Mouse (Mus musculus) forebrain, postnatal 0 days (tissue): ENCODE data around the gene Gria3. TPM values are rescaled to one million over a fixed set of nuclear protein-coding genes. Genes with fewer than 3 reads are reported as not detected.
A peak's percentile ranks its signal among the peaks of the same experiment; 100 is the strongest.

Source experiments
- ATAC-seq: fragments of 200-750 bp; cut with Nextera tagmentation; 2 replicates; pipeline ENCODE4 v1.8.0; 2017; ENCODE audit warnings: mild to moderate bottlenecking, moderate library complexity
- DNase-seq: peaks from one replicate; pipeline ENCODE4 v3.0.0-alpha.2; 2015
- H3K27ac ChIP-seq: fragments of 300-500 bp; sonication (generic); 2 replicates; pipeline ENCODE4 v1.5.1; 2014; ENCODE audit warnings: low read depth, mild to moderate bottlenecking, antibody characterized with exemption, low read length, moderate library complexity, mixed read lengths
- H3K27me3 ChIP-seq: fragments of 300-500 bp; sonication (generic); 2 replicates; pipeline ENCODE4 v1.6.1; 2014; ENCODE audit warnings: mild to moderate bottlenecking, low read length, mixed read lengths; ENCODE audit not compliant: insufficient read depth
- H3K36me3 ChIP-seq: fragments of 300-500 bp; sonication (generic); 2 replicates; pipeline ENCODE4 v1.6.1; 2014; ENCODE audit warnings: mild to moderate bottlenecking, moderate library complexity; ENCODE audit not compliant: insufficient read depth
- H3K4me1 ChIP-seq: fragments of 300-500 bp; sonication (generic); 2 replicates; pipeline ENCODE4 v1.6.1; 2014; ENCODE audit warnings: antibody characterized with exemption; ENCODE audit not compliant: insufficient read depth
- H3K4me2 ChIP-seq: fragments of 300-500 bp; sonication (generic); 2 replicates; pipeline ENCODE4 v1.6.1; 2014; ENCODE audit warnings: low read depth, mild to moderate bottlenecking, moderate library complexity
- H3K4me3 ChIP-seq: fragments of 300-500 bp; sonication (generic); 2 replicates; pipeline ENCODE4 v1.5.1; 2014; ENCODE audit warnings: low read depth, low read length, mixed read lengths
- H3K9ac ChIP-seq: fragments of 300-500 bp; sonication (generic); 2 replicates; pipeline ENCODE4 v1.6.1; 2014; ENCODE audit warnings: mild to moderate bottlenecking
- H3K9me3 ChIP-seq: fragments of 300-500 bp; sonication (generic); 2 replicates; pipeline ENCODE4 v1.6.1; 2016; ENCODE audit warnings: low read length
- CTCF ChIP-seq: sonication (generic); IDR thresholded peaks from 2 replicates; pipeline ENCODE4 v1.5.1; 2016; ENCODE audit warnings: antibody characterized with exemption, control low read depth, low read depth
- WGBS: fragments of 180-500 bp; shearing (Covaris S2); extraction: QIAGEN DNeasy Blood & Tissue Kit; methylation state at CpG from one replicate; pipeline ENCODE4 v1.1.7; 2014; 5-methylcytosine and 5-hydroxymethylcytosine counted together
- polyA plus RNA-seq: library from polyadenylated mRNA; unstranded; fragments of >200 nt; fragmentation: Nextera tagmentation; extraction: Ambion mirVana; gene quantifications from 2 replicates; pipeline ENCODE4 v1.2.1, GENCODE M21; 2015
- total RNA-seq: library from RNA; depleted of rRNA; stranded (reverse); fragments of >200 nt; gene quantifications from 2 replicates; pipeline ENCODE4 v1.2.3, GENCODE M21; 2014

Gene Gria3
- total and polyA plus RNA-seq, 2 experiments from 2014 or later = 19.0 to 29.2 TPM

DNA sequence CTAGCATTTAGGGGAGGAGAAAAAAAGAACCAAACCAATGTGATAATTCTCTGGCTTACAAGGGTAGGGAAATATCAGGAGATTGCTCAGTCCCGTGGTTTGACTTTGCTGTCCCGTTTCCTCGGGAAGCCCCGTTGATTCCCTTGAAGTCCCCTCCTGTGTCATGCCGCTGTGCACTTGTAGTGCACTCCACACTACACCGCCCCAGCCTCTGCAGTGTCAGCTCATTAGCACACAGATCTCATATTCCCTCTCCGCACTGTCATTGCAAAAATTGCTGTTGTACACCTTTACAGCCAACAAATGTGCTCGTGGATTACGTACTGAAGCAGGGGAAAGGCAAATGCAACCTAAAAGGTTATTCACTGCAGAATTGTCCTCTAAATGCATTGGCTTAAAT is 5.6 kb downstream of the Gria3 start:
- Histone ChIP-seq H3K4me1 (no peaks in the 10 kb centered on the region), H3K27me3 (no peaks in the 10 kb centered on the region), H3K4me3 (0 out of 2 replicates have a peak overlapping the region, but pooled peaks have one; percentile 7), H3K4me2 (peak overlapping the region; percentile 30; the same call in 1 of the 2 replicates), H3K9ac (no peak overlapping the region), H3K9me3 (no peaks in the 10 kb centered on the region), H3K36me3 (no peaks in the 10 kb centered on the region), H3K27ac (no peak overlapping the region)
- DNase-seq (no peak), ATAC-seq (no peak)
- no peak for TF ChIP-seq CTCF
- WGBS = 49% methylated on average over 9 of the region's 9 CpGs

GRCm38 (mm10) chrX:41409791-41410190 is 9.1 kb downstream of the Gria3 start:
- Histone ChIP-seq H3K4me2 (no peak overlapping the region), H3K9ac (no peak overlapping the region), H3K4me1 (no peaks in the 10 kb centered on the region), H3K36me3 (no peaks in the 10 kb centered on the region), H3K27ac (no peak overlapping the region), H3K27me3 (no peaks in the 10 kb centered on the region), H3K9me3 (no peaks in the 10 kb centered on the region), H3K4me3 (no peak overlapping the region)
- DNase-seq (no peak), ATAC-seq (no peak)
- 48% methylated on average over 1 of the region's 1 CpGs for WGBS
- TF ChIP-seq CTCF = no peak

GRCm38 (mm10) chrX:41425651-41426050 is 25.0 kb downstream of the Gria3 start:
- WGBS = 60% methylated on average over 6 of the region's 6 CpGs
- Histone ChIP-seq H3K27me3 (no peaks in the 10 kb centered on the region), H3K36me3 (no peaks in the 10 kb centered on the region), H3K9ac (no peak overlapping the region), H3K4me1 (no peaks in the 10 kb centered on the region), H3K4me2 (no peak overlapping the region), H3K27ac (no peak overlapping the region), H3K4me3 (no peak overlapping the region), H3K9me3 (no peaks in the 10 kb centered on the region)
- peak; percentile 61; the same call in 1 of the 2 replicates for ATAC-seq
- no peak for TF ChIP-seq CTCF
- no peak for DNase-seq

DNA sequence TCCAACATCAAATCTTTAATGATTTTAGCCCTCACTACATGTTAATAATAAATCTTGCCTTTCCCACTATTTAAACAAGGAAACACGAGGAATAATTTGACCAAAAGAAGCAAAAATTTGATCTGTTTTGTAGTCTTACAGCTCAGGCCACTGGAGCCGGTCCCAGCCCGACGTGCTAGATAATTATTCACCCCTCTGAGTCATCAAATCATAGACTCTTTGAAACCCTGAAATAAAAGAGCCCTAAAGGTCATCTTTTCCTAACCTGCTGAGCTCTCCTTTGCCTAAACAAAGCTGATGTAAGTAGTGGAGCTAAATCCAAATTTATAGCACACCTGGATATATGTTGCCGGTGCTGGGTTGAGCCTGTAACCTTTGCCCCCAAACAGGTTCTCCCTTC is 27.4 kb downstream of the Gria3 start:
- Histone ChIP-seq H3K4me2 (no peak overlapping the region), H3K9ac (no peak overlapping the region), H3K4me1 (no peaks in the 10 kb centered on the region), H3K27me3 (no peaks in the 10 kb centered on the region), H3K9me3 (no peaks in the 10 kb centered on the region), H3K36me3 (no peaks in the 10 kb centered on the region), H3K27ac (no peak overlapping the region), H3K4me3 (no peak overlapping the region)
- WGBS = 74% methylated on average over 5 of the region's 5 CpGs
- no peak for ATAC-seq
- no peak for TF ChIP-seq CTCF
- no peak for DNase-seq

DNA sequence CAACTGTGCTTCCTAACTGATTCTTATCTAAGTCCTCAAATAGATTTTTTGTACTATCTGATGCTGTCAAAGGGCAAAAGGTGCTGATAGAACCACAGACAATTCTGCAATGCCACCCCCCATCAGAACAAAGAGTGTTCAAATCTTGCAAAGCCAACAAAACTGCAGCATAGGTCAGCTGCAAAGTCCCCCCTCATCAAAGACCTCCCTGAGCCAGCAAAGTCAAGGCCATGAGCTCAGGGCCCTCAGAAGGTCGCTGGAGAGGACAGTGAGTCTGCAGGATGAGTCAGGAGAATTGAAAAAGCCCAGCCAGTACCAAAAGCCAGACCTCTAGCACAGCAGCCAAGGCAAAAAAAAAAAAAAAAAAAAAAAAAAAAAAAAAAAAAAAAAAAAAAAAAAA is 34.9 kb downstream of the Gria3 start:
- H3K27me3 ChIP-seq = no peaks in the 10 kb centered on the region
- H3K4me1 ChIP-seq = no peaks in the 10 kb centered on the region
- H3K9me3 ChIP-seq = no peaks in the 10 kb centered on the region
- no peak for ATAC-seq
- no peak overlapping the region for H3K4me3 ChIP-seq
- DNase-seq = no peak
- H3K9ac ChIP-seq = no peak overlapping the region
- 17% methylated on average over 1 of the region's 1 CpGs for WGBS
- no peak for TF ChIP-seq CTCF
- no peak overlapping the region for H3K4me2 ChIP-seq
- no peaks in the 10 kb centered on the region for H3K36me3 ChIP-seq
- no peak overlapping the region for H3K27ac ChIP-seq

- no peak overlapping the region for H3K4me2 ChIP-seq
- no peak for TF ChIP-seq CTCF
- DNase-seq (no peak), ATAC-seq (no peak)
- no peaks in the 10 kb centered on the region for H3K9me3 ChIP-seq
- no peak overlapping the region for H3K9ac ChIP-seq
- H3K4me3 ChIP-seq = no peak overlapping the region
- H3K27ac ChIP-seq = no peak overlapping the region
- WGBS = 85% methylated on average over 5 of the region's 5 CpGs
- no peaks in the 10 kb centered on the region for H3K27me3 ChIP-seq
- no peaks in the 10 kb centered on the region for H3K4me1 ChIP-seq
- H3K36me3 ChIP-seq = no peaks in the 10 kb centered on the region
These were observed 38.2 kb downstream of the Gria3 start for GRCm38 (mm10) chrX:41438841-41439240.

DNA sequence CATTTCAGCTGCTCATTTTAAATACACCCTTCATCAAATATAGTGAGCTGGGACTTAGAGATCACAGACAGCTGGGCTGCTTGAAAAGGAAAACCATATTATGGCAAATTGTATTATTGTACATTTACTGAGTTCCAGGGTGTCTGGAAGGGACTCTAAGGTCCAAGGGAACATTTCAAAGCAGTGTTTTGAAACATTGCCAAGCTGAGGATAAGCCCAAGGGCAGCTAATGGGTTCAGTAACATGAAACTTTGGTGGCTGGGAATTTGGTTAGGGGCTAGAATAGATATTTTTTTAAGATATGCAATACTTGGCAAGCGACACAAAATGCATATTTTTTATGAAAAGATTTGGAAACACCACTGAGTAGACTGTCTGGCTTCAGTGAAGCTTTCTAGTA is 48.2 kb downstream of the Gria3 start:
- no peak for ATAC-seq
- H3K4me1 ChIP-seq = no peaks in the 10 kb centered on the region
- no peak overlapping the region for H3K27ac ChIP-seq
- TF ChIP-seq CTCF = no peak
- no peak overlapping the region for H3K4me2 ChIP-seq
- no peaks in the 10 kb centered on the region for H3K27me3 ChIP-seq
- H3K4me3 ChIP-seq = no peak overlapping the region
- no peaks in the 10 kb centered on the region for H3K36me3 ChIP-seq
- H3K9ac ChIP-seq = no peak overlapping the region
- DNase-seq = no peak
- no peaks in the 10 kb centered on the region for H3K9me3 ChIP-seq
- WGBS = 63% methylated on average over 1 of the region's 1 CpGs

DNA sequence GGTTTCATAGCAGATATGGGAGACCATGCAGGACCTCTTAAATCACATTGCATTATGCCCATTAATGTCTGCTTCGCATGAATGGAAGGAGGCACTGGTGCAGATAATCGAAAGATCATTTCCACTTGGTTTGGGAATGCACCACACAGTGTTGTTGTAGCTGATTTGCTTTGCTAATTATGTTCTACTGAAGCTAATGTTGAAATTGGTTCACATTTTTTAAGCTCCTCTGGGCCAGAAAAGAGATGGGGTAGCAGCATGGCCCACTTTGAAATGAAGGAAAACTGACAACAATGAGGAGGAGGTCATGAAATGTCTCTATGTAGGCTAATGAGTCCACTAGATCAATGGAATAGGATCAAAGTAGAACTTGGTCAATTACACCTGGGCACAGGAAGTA is 76.8 kb downstream of the Gria3 start:
- 61% methylated on average over 2 of the region's 2 CpGs for WGBS
- Histone ChIP-seq H3K4me3 (no peak overlapping the region), H3K9me3 (no peaks in the 10 kb centered on the region), H3K27me3 (no peaks in the 10 kb centered on the region), H3K27ac (no peak overlapping the region), H3K4me1 (no peaks in the 10 kb centered on the region), H3K36me3 (no peaks in the 10 kb centered on the region), H3K9ac (no peak overlapping the region), H3K4me2 (no peak overlapping the region)
- TF ChIP-seq CTCF = no peak
- DNase-seq (no peak), ATAC-seq (no peak)
